Mouse (Mus musculus) megakaryocyte, embryonic 14.5 days (primary cell): Measurements from ENCODE around the gene Slc25a36.

Source experiments
- FLI1 ChIP-seq: IDR thresholded peaks from 2 replicates; pipeline ENCODE4 v1.6.1; 2012; ENCODE audit warnings: low read length, inconsistent platforms, mixed read lengths
- GATA1 ChIP-seq: IDR thresholded peaks from 3 replicates; pipeline ENCODE4 v1.6.1; 2012; ENCODE audit warnings: mixed read lengths, low read length, inconsistent platforms, borderline replicate concordance

- TF ChIP-seq GATA1 (no peak), FLI1 (no peak)
Observed at GRCm38 (mm10) chr9:97068201-97069095, 42.5 kb downstream of the Slc25a36 start.
